Mouse (Mus musculus) adrenal gland (tissue): ENCODE measurements around the gene Fbxo33.
"Not testable (repeated sequence)": the region's sequence is repeated elsewhere in the genome, so short reads cannot be mapped to it uniquely, and the experiment has no call there.

ENCODE experiments used
- intact Hi-C: fragments of 180-260 bp; cut with DNase I; formaldehyde crosslinking; loops from one replicate; pipeline ENCODE4 v1.15.1; 2025
- long read RNA-seq, 2 experiments: library from polyadenylated mRNA; unstranded; transcript quantifications; one replicate each; pipeline ENCODE4 v2.0.0; 2020; ENCODE audit warnings: borderline replicate concordance in 1 of 2; ENCODE audit not compliant: insufficient replicate concordance in 1 of 2

Gene Fbxo33
- long read RNA-seq, experiment 1, partial matches to known transcripts: 0 of 4 reads
- long read RNA-seq, experiment 1, other reads (novel, unspliced or antisense): 3 of 4 reads
- long read RNA-seq, experiment 2, partial matches to known transcripts: 0 of 2 reads
- long read RNA-seq, experiment 2, other reads (novel, unspliced or antisense): 0 of 2 reads

DNA sequence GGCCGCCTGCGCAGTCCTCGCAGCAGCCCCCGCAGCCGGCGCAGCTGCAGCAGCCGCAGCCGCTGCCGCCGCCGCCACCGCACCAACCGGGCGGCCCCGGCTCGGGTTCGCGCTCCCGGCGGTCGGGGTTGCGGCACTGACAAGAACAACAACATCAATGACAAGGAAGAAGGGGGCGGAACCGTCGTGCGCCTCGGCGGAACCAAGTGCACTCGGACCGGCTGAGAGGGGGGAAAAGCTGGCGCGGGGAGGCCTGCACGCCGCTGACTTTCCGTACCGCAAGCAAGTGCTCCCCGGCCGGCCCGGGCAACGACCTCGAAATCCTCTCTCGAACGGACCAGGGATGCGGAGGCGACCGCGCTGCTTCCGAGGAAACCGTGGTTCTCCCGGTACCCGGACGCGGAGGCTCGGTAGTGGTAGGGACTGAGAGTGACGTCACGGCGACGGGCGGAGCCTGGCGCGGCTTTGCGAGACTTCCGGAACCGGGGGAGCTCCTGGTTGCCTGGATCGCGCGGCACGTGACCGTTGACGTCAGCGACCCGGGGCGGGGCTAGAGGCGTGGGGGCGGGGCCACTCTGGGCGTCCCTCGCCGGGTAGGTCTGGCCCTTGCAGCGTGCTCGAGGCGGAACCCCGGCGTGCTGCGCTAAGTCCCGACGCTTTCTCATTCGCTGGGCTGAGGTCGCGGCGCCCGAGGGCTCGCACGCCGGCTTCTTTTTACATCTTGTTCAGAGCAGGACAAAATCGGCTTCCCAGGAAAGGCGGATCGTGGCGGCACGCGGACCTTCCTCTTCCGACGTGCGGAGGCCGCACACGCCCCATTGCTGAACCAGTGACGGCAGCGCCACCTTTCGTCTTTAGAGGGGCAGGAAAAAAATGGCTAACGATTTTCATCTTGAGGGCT lies at the start of gene Fbxo33:
TSS of gene Fbxo33 (minus strand) at position 401 of the 901 bp plus-strand sequence.
- intact Hi-C loops: loop anchor here (5.0 kb wide), 1 partner anchor 152 kb away; the partner anchor contains the start of gene Pnn

DNA sequence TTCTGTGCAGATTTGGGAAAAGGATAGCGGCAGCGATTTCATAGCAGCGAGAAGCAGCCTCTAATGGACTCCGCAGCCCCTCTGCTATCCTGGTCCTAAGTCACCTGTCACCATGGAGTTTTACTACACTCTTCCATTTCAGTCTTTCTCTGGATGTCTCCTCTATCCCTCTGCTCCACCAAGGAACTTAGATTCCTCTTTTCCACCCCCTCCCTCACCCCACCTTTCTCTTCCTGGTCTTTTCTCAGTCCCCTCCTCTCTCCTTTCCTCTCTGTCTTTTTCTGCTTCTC lies 46.4 kb upstream of the Fbxo33 start:
- intact Hi-C loops: no loop called here

DNA sequence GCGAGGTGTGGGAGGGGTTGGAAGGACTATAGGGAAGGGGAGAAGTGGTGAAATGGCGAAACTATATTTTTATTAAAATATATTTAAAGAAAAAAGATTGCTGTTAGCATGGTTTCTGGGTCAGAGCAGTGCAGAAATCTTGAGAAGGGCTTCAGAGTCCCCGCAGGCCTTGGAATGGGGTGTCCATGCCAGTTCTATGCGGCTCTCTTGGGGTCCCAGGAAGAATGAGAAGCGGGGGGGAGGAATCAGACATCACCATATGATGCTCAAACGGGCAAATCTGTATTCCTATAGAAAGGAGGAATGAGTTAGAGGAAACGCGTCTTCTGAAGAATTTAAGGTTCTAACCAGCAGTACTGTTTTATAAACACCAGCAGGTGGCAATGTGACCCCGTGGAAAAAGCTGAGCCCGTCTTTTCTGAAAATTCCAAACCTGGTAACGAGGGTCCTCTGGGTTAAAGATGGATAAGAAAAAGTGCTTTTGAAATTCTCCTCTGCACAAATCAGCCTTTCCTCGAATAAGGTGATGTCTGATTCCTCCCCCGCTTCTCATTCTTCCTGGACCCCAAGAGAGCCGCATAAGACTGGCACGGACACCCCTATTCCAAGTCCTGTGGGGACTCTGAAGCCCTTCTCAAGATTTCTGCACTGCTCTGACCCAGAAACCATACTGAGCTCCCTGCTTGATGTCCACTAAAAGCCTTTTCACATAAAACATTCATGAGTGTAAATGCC lies 45.8 kb upstream of the Fbxo33 start:
- intact Hi-C loops: no loop called here

DNA sequence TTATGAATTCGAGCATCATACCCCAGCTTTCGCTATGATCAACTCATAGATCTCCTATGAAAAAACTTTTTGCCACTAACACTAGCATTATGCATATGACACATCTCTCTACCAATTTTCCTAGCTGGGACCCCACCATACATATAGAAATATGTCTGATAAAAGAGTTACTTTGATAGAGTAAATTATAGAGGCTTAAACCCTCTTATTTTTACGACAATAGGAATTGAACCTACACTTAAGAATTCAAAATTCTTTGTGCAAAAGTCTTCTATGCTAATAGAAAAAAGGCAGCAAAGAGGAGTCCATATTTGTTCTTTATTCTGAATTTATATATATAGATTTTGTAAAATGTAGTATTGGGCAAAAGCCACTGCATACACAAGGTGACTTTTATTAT lies 43.3 kb upstream of the Fbxo33 start:
- intact Hi-C loops: no loop called here

DNA sequence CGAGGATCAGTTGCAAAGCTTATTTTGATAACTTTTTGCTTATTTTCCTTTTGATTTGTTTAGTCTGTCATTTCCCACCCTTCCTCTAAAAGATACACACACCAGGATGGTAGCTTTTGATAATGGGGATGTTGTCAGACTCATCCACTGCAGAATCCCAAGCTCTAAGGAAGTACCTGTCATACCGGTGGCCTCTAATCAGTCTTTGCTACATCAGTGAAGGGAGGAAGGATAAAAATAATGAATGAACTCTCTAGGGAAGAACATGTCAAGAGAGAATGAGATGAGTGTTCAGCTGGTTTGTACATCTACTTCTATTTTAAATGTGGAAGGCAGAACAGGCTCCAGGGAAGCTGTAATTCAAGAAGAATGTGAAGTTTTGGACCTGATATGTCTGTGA lies 41.3 kb upstream of the Fbxo33 start:
- intact Hi-C loops: no loop called here

GRCm38 (mm10) chr12:59260362-59260761 lies 40.8 kb upstream of the Fbxo33 start:
- intact Hi-C loops: no loop called here

- intact Hi-C loops: no loop called here
These were observed 39.5 kb upstream of the Fbxo33 start for GRCm38 (mm10) chr12:59259015-59259414.

DNA sequence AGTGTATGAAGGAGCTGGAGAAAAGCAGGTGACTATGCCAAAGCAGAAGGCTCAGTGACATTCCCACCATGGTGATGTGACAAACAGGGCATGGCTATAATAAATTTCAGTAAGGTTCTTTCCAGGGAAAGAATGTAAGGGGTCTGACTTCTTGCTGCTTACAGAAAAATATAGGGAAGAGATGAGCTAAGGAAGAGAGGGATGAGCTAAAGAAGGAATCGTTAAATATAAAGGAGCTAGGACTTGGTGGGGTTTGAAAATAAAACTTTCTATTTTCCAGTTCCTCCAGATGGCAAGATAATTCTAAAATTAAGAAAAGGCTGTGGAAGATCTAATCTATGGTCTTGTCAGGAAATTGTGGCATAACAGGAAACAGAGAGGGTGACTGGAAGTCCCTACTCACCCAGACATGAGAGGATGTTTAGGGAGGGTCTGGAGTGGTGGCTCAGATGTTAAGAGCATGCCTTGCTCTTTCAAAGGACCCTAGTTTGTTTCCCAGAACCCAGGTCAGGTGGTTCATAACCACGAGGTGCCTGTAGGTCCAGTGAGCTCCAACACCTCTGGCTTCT lies 30.8 kb upstream of the Fbxo33 start:
- intact Hi-C loops: no loop called here

DNA sequence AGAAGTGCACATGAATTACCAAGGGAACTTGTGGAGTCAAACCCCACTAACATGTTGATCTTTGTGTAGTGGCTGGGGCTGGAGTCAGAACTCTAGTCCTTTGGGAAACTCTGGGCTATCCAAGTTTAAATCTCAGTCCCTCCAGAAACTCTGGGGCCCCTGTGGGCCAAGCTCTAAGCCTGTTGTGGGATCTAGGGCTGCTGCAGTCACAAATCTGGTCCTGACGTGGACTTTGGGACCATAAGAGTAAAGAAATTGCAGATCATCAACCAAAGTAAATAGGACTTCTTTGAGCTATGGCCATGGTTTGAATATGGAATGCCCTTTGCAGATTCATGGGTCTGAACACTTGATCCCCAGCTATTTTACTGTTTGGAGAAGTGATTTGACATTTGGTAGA lies 29.4 kb upstream of the Fbxo33 start:
- intact Hi-C loops: no loop called here

- intact Hi-C loops: not testable (repeated sequence)
These were observed 21.5 kb upstream of the Fbxo33 start for GRCm38 (mm10) chr12:59241031-59241430.

DNA sequence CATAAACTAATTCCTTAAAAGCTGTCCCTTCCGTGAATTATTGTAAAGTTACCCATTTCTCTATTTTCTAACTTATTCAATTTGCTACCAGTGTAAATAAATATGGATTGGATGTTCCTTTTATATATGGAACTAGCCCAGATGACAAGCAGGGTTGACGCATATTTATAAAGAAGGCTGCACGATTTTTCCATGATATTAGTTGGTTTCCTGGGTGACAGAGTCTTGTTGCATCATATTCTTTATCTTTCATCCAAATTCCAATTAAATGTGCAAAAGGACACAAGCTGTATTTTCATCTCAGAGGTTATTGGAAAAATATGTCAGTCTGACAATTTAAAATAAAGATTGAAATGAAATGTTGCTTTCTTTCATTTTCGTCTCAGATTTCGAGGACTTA lies 18.9 kb upstream of the Fbxo33 start:
- intact Hi-C loops: no loop called here

DNA sequence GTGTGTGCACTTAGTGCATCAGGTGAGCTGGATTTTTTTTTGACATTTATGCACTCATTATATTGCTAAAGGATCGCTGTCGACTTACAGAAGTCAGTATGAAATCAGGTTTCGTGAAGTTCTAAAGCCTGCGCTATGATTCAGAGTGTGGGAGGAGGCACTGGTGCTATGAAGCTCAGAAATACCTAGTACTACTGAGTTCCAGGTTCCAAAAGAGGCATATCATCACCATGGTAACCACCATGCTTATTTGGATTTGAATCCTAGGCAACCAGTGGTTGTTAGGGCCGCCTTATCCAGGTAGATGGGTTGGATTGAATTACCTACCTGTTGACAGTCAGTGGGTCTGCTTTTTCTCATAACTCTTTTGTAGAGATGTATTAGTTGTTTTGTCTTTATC lies 8.9 kb upstream of the Fbxo33 start:
- intact Hi-C loops: no loop called here

- intact Hi-C loops: loop anchor here (5.0 kb wide), 1 partner anchor 151 kb away; the partner anchor contains the start of gene Pnn
These were observed 744 bp downstream of the Fbxo33 start for GRCm38 (mm10) chr12:59218640-59219321.

- intact Hi-C loops: loop anchor here (5.0 kb wide), 1 partner anchor 150 kb away; the partner anchor contains the start of gene Pnn
These were observed 2.2 kb downstream of the Fbxo33 start for GRCm38 (mm10) chr12:59217331-59217730.

- intact Hi-C loops: loop anchor here (5.0 kb wide), 1 partner anchor 149 kb away; the partner anchor contains the start of gene Pnn
These were observed 2.8 kb downstream of the Fbxo33 start for GRCm38 (mm10) chr12:59216676-59217266.

- intact Hi-C loops: loop anchor here (5.0 kb wide), 1 partner anchor 149 kb away; the partner anchor contains the start of gene Pnn
These were observed 3.3 kb downstream of the Fbxo33 start for GRCm38 (mm10) chr12:59216176-59216575.

GRCm38 (mm10) chr12:59207814-59208213 lies 11.7 kb downstream of the Fbxo33 start:
- intact Hi-C loops: no loop called here

DNA sequence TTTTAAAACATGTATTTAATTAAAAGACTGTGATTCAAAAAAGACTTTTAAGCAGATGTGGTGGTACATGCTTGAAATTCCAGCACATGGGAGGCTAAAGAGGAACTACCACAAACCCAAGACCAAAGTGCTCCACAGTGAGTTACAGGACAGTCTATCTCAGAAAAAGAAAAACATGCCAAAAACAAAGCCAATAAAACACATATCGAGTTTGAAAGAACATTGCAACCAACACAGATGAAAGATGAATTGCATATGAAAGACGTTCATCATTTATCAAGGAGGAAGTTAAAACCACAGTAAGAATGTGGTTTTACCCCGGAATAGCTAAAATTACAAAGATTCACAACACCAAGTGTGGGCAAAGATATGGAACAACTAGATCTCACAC lies 12.5 kb downstream of the Fbxo33 start:
- intact Hi-C loops: no loop called here

GRCm38 (mm10) chr12:59206208-59206999 lies 13.1 kb downstream of the Fbxo33 start:
- intact Hi-C loops: no loop called here

- intact Hi-C loops: no loop called here
These were observed 14.0 kb downstream of the Fbxo33 start for GRCm38 (mm10) chr12:59205571-59205970.
